Mouse (Mus musculus) MEL (cell line): ENCODE measurements at regions not wholly inside any gene's neighbourhood (a gene's known extent, or its start where the extent isn't known, plus 50 kb on each side); places are given as distances from the start of the nearest gene placed in this dataset.

Experiments
- DNase-seq: peaks from one replicate; pipeline ENCODE4 v3.0.0; 2011; ENCODE audit warnings: low read depth, low spot score
- H3K27ac ChIP-seq: 2 replicates; pipeline ENCODE4 v1.5.1; 2012; ENCODE audit warnings: low read depth, mild to moderate bottlenecking, control low read depth, low read length, moderate library complexity; ENCODE audit not compliant: control insufficient read depth
- H3K27me3 ChIP-seq, 2 experiments: fragments of 150-350 bp in 1 of 2; sonication (generic) in 1 of 2; 2 replicates each; pipeline ENCODE4 v1.6.1; 2012; ENCODE audit warnings: low read length in 2 of 2, mild to moderate bottlenecking in 2 of 2, improper control_type of control experiment in 1 of 2, moderate library complexity in 1 of 2; ENCODE audit not compliant: insufficient read depth in 2 of 2, control insufficient read depth in 1 of 2
- H3K36me3 ChIP-seq, 2 experiments: 2 replicates each; pipeline ENCODE4 v1.6.1; 2012 to 2014; ENCODE audit warnings: low read length in 2 of 2, improper control_type of control experiment in 1 of 2, inconsistent platforms in 1 of 2, mild to moderate bottlenecking in 1 of 2; ENCODE audit not compliant: insufficient read depth in 2 of 2, control insufficient read depth in 1 of 2
- H3K4me1 ChIP-seq, 2 experiments: fragments of 150-350 bp in 1 of 2; sonication (generic) in 1 of 2; 2 replicates each; pipeline ENCODE4 v1.6.1; 2012; ENCODE audit warnings: low read length in 2 of 2, improper control_type of control experiment in 1 of 2, mild to moderate bottlenecking in 1 of 2; ENCODE audit not compliant: insufficient read depth in 2 of 2, control insufficient read depth in 1 of 2
- H3K4me3 ChIP-seq, 2 experiments: fragments of 150-350 bp in 1 of 2; sonication (generic) in 1 of 2; 2 replicates each; pipeline ENCODE4 v1.5.1; 2012; ENCODE audit warnings: low read depth in 2 of 2, low read length in 2 of 2, mild to moderate bottlenecking in 2 of 2, moderate library complexity in 2 of 2, control low read depth in 1 of 2, improper control_type of control experiment in 1 of 2; ENCODE audit not compliant: control insufficient read depth in 1 of 2, insufficient read depth in 1 of 2
- H3K79me2 ChIP-seq: 2 replicates; pipeline ENCODE4 v1.6.1; 2012; ENCODE audit warnings: mild to moderate bottlenecking, low read length, moderate library complexity; ENCODE audit not compliant: control insufficient read depth, poor library complexity, insufficient read depth
- H3K9ac ChIP-seq: 2 replicates; pipeline ENCODE4 v1.6.1; 2012; ENCODE audit warnings: low read depth, mild to moderate bottlenecking, control low read depth, low read length, moderate library complexity; ENCODE audit not compliant: control insufficient read depth, poor library complexity, severe bottlenecking
- H3K9me3 ChIP-seq: fragments of 150-350 bp; sonication (generic); replicated peaks from 2 replicates; pipeline ENCODE4 v1.6.1; 2012; ENCODE audit warnings: mild to moderate bottlenecking, low read length, improper control_type of control experiment, moderate library complexity; ENCODE audit not compliant: insufficient read depth
- CHD1 ChIP-seq: IDR thresholded peaks from 2 replicates; pipeline ENCODE4 v1.6.1; 2012; ENCODE audit warnings: low read depth, mild to moderate bottlenecking, inconsistent platforms, low read length, improper control_type of control experiment
- CTCF ChIP-seq, 3 experiments: IDR thresholded peaks in 2 of 3; conservative IDR thresholded peaks in 1 of 3; 2 replicates each; pipeline ENCODE4 v1.5.1; 2011 to 2012; ENCODE audit warnings: low read length in 3 of 3, low read depth in 2 of 3, mild to moderate bottlenecking in 2 of 3, improper control_type of control experiment in 1 of 3, inconsistent platforms in 1 of 3, mixed read lengths in 1 of 3, moderate library complexity in 1 of 3; ENCODE audit not compliant: control insufficient read depth in 1 of 3, insufficient read depth in 1 of 3, poor library complexity in 1 of 3, severe bottlenecking in 1 of 3
- ETS1 ChIP-seq: IDR thresholded peaks from 2 replicates; pipeline ENCODE4 v1.6.1; 2012; ENCODE audit warnings: low read depth, mild to moderate bottlenecking, inconsistent platforms, low read length, improper control_type of control experiment, moderate library complexity
- GABPA ChIP-seq: IDR thresholded peaks from 2 replicates; pipeline ENCODE4 v1.6.1; 2012; ENCODE audit warnings: low read depth, mild to moderate bottlenecking, inconsistent platforms, low read length, improper control_type of control experiment, moderate library complexity
- HCFC1 ChIP-seq: IDR thresholded peaks from 2 replicates; pipeline ENCODE4 v1.6.1; 2012; ENCODE audit warnings: low read depth, mild to moderate bottlenecking, inconsistent platforms, low read length, improper control_type of control experiment, moderate library complexity
- JUND ChIP-seq: IDR thresholded peaks from 2 replicates; pipeline ENCODE4 v1.6.1; 2011; ENCODE audit warnings: low read depth, mild to moderate bottlenecking, improper control_type of control experiment, low read length
- KAT2A ChIP-seq: conservative IDR thresholded peaks from 2 replicates; pipeline ENCODE4 v1.6.1; 2012; ENCODE audit warnings: low read depth, low read length, improper control_type of control experiment, inconsistent platforms
- MAFK ChIP-seq: IDR thresholded peaks from 2 replicates; pipeline ENCODE4 v1.6.1; 2011; ENCODE audit warnings: low read depth, mild to moderate bottlenecking, low read length, improper control_type of control experiment, borderline replicate concordance
- MEF2A ChIP-seq: IDR thresholded peaks from 2 replicates; pipeline ENCODE4 v1.6.1; 2014; ENCODE audit warnings: low read depth, mild to moderate bottlenecking, inconsistent platforms, low read length, improper control_type of control experiment; ENCODE audit not compliant: poor library complexity, insufficient replicate concordance, severe bottlenecking; ENCODE audit errors: extremely low read depth
- MYC ChIP-seq: IDR thresholded peaks from 2 replicates; pipeline ENCODE4 v1.6.1; 2011; ENCODE audit warnings: low read depth, mild to moderate bottlenecking, low read length, improper control_type of control experiment, moderate library complexity
- NELFE ChIP-seq: IDR thresholded peaks from 2 replicates; pipeline ENCODE4 v1.6.1; 2011; ENCODE audit warnings: low read depth, low read length, improper control_type of control experiment
- NRF1 ChIP-seq: IDR thresholded peaks from 2 replicates; pipeline ENCODE4 v1.6.1; 2014; ENCODE audit warnings: low read depth, mild to moderate bottlenecking, inconsistent platforms, low read length, improper control_type of control experiment, moderate library complexity; ENCODE audit not compliant: poor library complexity, insufficient read depth, severe bottlenecking
- POLR2AphosphoS5 ChIP-seq: IDR thresholded peaks from 2 replicates; pipeline ENCODE4 v1.6.1; 2012; ENCODE audit warnings: low read depth, borderline replicate concordance, mild to moderate bottlenecking, inconsistent platforms, low read length, moderate library complexity, mixed read lengths
- RAD21 ChIP-seq: IDR thresholded peaks from 2 replicates; pipeline ENCODE4 v1.6.1; 2011; ENCODE audit warnings: mild to moderate bottlenecking, low read depth, low read length, improper control_type of control experiment
- SIN3A ChIP-seq: IDR thresholded peaks from 2 replicates; pipeline ENCODE4 v1.6.1; 2012; ENCODE audit warnings: low read length, improper control_type of control experiment, inconsistent platforms
- TBP ChIP-seq: IDR thresholded peaks from 2 replicates; pipeline ENCODE4 v1.8.0; 2011; ENCODE audit warnings: low read depth, low read length, improper control_type of control experiment
- ZC3H11A ChIP-seq: IDR thresholded peaks from 2 replicates; pipeline ENCODE4 v1.6.1; 2012; ENCODE audit warnings: low read depth, mild to moderate bottlenecking, inconsistent platforms, low read length, improper control_type of control experiment
- ZMIZ1 ChIP-seq: IDR thresholded peaks from 2 replicates; pipeline ENCODE4 v1.6.1; 2012; ENCODE audit warnings: low read depth, mild to moderate bottlenecking, inconsistent platforms, low read length, improper control_type of control experiment, moderate library complexity
- ZNF384 ChIP-seq: IDR thresholded peaks from 2 replicates; pipeline ENCODE4 v1.6.1; 2012; ENCODE audit warnings: low read depth, mild to moderate bottlenecking, inconsistent platforms, low read length, improper control_type of control experiment

DNA sequence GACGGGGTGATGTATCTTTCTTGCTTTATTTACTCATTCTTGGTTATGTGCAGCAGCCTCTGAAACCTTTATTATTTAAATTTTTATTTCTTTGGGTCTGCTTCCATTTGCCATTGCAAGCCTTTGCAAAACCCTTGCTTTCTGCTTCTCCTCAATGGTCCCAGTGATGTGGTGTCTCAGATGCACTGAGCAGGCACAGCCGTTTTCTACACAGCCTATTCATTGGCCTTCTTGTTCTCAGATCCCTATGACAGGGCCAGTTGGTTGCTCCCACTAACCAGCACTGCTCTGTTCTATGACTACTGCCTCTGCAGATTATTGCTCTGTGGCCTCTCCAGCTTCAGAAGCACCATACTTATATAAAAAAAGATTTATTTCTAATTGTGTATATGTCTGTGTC, 116.6 kb downstream of the Cavin4 start:
- no peak overlapping the region for H3K4me3 ChIP-seq

GRCm38 (mm10) chr4:48781099-48781498, 117.8 kb downstream of the Cavin4 start:
- no peak for DNase-seq
- Histone ChIP-seq H3K27me3 (no peaks in the 10 kb centered on the region), H3K36me3 (no peaks in the 10 kb centered on the region), H3K9me3 (no peaks in the 10 kb centered on the region), H3K9ac (no peak overlapping the region), H3K4me3 (no peak overlapping the region), H3K27ac (no peak overlapping the region), H3K79me2 (no peaks in the 10 kb centered on the region)
- TF ChIP-seq CTCF (IDR thresholded peaks at IDR 0.05 in 2 of 3, conservative IDR thresholded peaks at IDR 0.05 in 1 of 3; ENCODE audit: control insufficient read depth in 1 of 3, insufficient read depth in 1 of 3, low read depth in 2 of 3, low read length in 3 of 3, poor library complexity in 1 of 3, severe bottlenecking in 1 of 3), result no peak
- TF ChIP-seq TBP, result no peak
- no peak for TF ChIP-seq POLR2AphosphoS5
- TF ChIP-seq ETS1, result no peak
- TF ChIP-seq HCFC1, result no peak
- TF ChIP-seq GABPA, result no peak
- no peak for TF ChIP-seq CHD1
- no peak for TF ChIP-seq ZMIZ1
- TF ChIP-seq JUND, result no peak
- TF ChIP-seq NRF1, result no peak
- TF ChIP-seq ZNF384, result no peak
- TF ChIP-seq, all 39 proteins: peak for 0
- no peaks in the 10 kb centered on the region for H3K4me1 ChIP-seq

More for the DNA sequence above, 116.6 kb downstream of the Cavin4 start:
- Histone ChIP-seq H3K9ac (no peak overlapping the region), H3K79me2 (no peaks in the 10 kb centered on the region), H3K36me3 (no peaks in the 10 kb centered on the region), H3K9me3 (no peaks in the 10 kb centered on the region), H3K27ac (no peak overlapping the region), H3K27me3 (no peaks in the 10 kb centered on the region), H3K4me1 (no peaks in the 10 kb centered on the region)
- no peak for DNase-seq
- no peak for TF ChIP-seq MEF2A
- no peak for TF ChIP-seq ZNF384

DNA sequence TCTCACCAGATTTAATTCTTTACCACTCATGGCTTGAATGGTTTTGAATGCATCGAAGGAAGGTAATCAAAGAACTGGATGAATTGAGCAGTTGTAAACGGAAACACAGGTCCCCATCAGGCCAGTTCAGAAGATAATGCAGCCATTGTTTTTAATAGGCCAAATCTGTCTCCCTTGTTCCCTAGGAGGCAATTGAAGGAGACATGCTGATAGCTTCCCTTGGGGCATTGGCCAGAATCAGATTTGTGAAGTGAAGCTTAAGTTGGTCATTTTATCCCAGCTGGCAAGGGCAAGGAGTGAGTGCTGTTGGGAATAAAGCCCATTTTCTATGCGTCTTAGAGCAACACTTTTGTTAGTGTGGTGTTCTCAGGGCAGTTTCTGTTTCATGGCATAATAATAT, 119.4 kb downstream of the Cavin4 start:
- TF ChIP-seq CHD1 (no peak), NELFE (no peak), MYC (no peak), HCFC1 (no peak), KAT2A (no peak), ZC3H11A (no peak), RAD21 (no peak), MAFK (no peak), SIN3A (no peak)
- H3K27ac ChIP-seq, result no peak overlapping the region
- H3K9me3 ChIP-seq, result no peaks in the 10 kb centered on the region

More for the DNA sequence above, 119.4 kb downstream of the Cavin4 start:
- no peak for DNase-seq
- H3K27me3 ChIP-seq, result no peaks in the 10 kb centered on the region
- no peaks in the 10 kb centered on the region for H3K79me2 ChIP-seq
- H3K4me3 ChIP-seq, result no peak overlapping the region
- no peaks in the 10 kb centered on the region for H3K4me1 ChIP-seq
- no peaks in the 10 kb centered on the region for H3K36me3 ChIP-seq
- H3K9ac ChIP-seq, result no peak overlapping the region
